Mouse (Mus musculus): Measurements from ENCODE around the gene Ndufaf8. TPM values are rescaled to one million over a fixed set of nuclear protein-coding genes. Genes with fewer than 3 reads are reported as not detected.

The Ndufaf8 gene
- total and polyA plus RNA-seq, 2 experiments, result 13.7 to 55.4 TPM

GRCm38 (mm10) chr11:120117626-120118025, 18.9 kb downstream of the Ndufaf8 start:
- no peak for TF ChIP-seq POLR2A (IDR thresholded peaks at IDR 0.05; ENCODE audit: extremely low read depth, insufficient read depth, low read length)
- TF ChIP-seq CTCF (IDR thresholded peaks at IDR 0.05; ENCODE audit: low read depth, low read length), result no peak
- H3K36me3 ChIP-seq (ENCODE audit: control insufficient read depth, insufficient read depth, low read length), result peaks cover 2% of the 10 kb centered on the region; the same call in 1 of the 2 replicates
- H3K27me3 ChIP-seq (ENCODE audit: control insufficient read depth, insufficient read depth, low read length), result no peaks in the 10 kb centered on the region
- H3K4me3 ChIP-seq (ENCODE audit: insufficient read depth, low read depth, low read length), result no peak overlapping the region
- 85% methylated on average over 2 of the region's 2 CpGs for WGBS
- no peak overlapping the region for H3K9ac ChIP-seq (ENCODE audit: low read depth, low read length)
- H3K27ac ChIP-seq (replicated peaks; ENCODE audit: insufficient read depth, low read depth, low read length), result no peak overlapping the region
- DNase-seq (ENCODE audit: extremely low read depth, low read depth, low spot score), result no peak
- no peaks in the 10 kb centered on the region for H3K79me2 ChIP-seq (ENCODE audit: control insufficient read depth, insufficient read depth, low read length)
- no peaks in the 10 kb centered on the region for H3K4me1 ChIP-seq (ENCODE audit: control insufficient read depth, insufficient read depth, low read length)

- H3K36me3 ChIP-seq (ENCODE audit: control insufficient read depth, insufficient read depth, low read length), result peaks cover 2% of the 10 kb centered on the region; the same call in 1 of the 2 replicates
- no peak overlapping the region for H3K27ac ChIP-seq (replicated peaks; ENCODE audit: insufficient read depth, low read depth, low read length)
- WGBS, result 97% methylated on average over 7 of the region's 7 CpGs
- DNase-seq (ENCODE audit: extremely low read depth, low read depth, low spot score), result no peak
- H3K4me1 ChIP-seq (ENCODE audit: control insufficient read depth, insufficient read depth, low read length), result no peaks in the 10 kb centered on the region
- no peak for TF ChIP-seq CTCF (IDR thresholded peaks at IDR 0.05; ENCODE audit: low read depth, low read length)
- TF ChIP-seq POLR2A (IDR thresholded peaks at IDR 0.05; ENCODE audit: extremely low read depth, insufficient read depth, low read length), result no peak
- H3K9ac ChIP-seq (ENCODE audit: low read depth, low read length), result no peak overlapping the region
- no peaks in the 10 kb centered on the region for H3K79me2 ChIP-seq (ENCODE audit: control insufficient read depth, insufficient read depth, low read length)
- no peaks in the 10 kb centered on the region for H3K27me3 ChIP-seq (ENCODE audit: control insufficient read depth, insufficient read depth, low read length)
- H3K4me3 ChIP-seq (ENCODE audit: insufficient read depth, low read depth, low read length), result no peak overlapping the region
Observed at GRCm38 (mm10) chr11:120119108-120119507, 20.4 kb downstream of the Ndufaf8 start.

- H3K36me3 ChIP-seq (ENCODE audit: control insufficient read depth, insufficient read depth, low read length), result peaks cover 5% of the 10 kb centered on the region; the same call in 1 of the 2 replicates
Observed at GRCm38 (mm10) chr11:120119936-120120541, 21.3 kb downstream of the Ndufaf8 start.

GRCm38 (mm10) chr11:120120642-120121420, 22.1 kb downstream of the Ndufaf8 start:
- Histone ChIP-seq H3K9ac (ENCODE audit: low read depth, low read length) (no peak overlapping the region), H3K79me2 (ENCODE audit: control insufficient read depth, insufficient read depth, low read length) (no peaks in the 10 kb centered on the region), H3K4me1 (ENCODE audit: control insufficient read depth, insufficient read depth, low read length) (no peaks in the 10 kb centered on the region), H3K27me3 (ENCODE audit: control insufficient read depth, insufficient read depth, low read length) (no peaks in the 10 kb centered on the region), H3K27ac (replicated peaks; ENCODE audit: insufficient read depth, low read depth, low read length) (no peak overlapping the region), H3K4me3 (ENCODE audit: insufficient read depth, low read depth, low read length) (no peak overlapping the region), H3K36me3 (ENCODE audit: control insufficient read depth, insufficient read depth, low read length) (peaks cover 5% of the 10 kb centered on the region; the same call in 1 of the 2 replicates)
- peak; percentile 21 for DNase-seq (ENCODE audit: extremely low read depth, low read depth, low spot score)
- peak; percentile 70 for TF ChIP-seq CTCF (IDR thresholded peaks at IDR 0.05; ENCODE audit: low read depth, low read length)
- no peak for TF ChIP-seq POLR2A (IDR thresholded peaks at IDR 0.05; ENCODE audit: extremely low read depth, insufficient read depth, low read length)
- WGBS, result 84% methylated on average over 17 of the region's 17 CpGs

More at GRCm38 (mm10) chr11:120119936-120120541, 21.3 kb downstream of the Ndufaf8 start:
- Histone ChIP-seq H3K27me3 (ENCODE audit: control insufficient read depth, insufficient read depth, low read length) (no peaks in the 10 kb centered on the region), H3K4me3 (ENCODE audit: insufficient read depth, low read depth, low read length) (no peak overlapping the region), H3K4me1 (ENCODE audit: control insufficient read depth, insufficient read depth, low read length) (no peaks in the 10 kb centered on the region), H3K9ac (ENCODE audit: low read depth, low read length) (no peak overlapping the region), H3K79me2 (ENCODE audit: control insufficient read depth, insufficient read depth, low read length) (no peaks in the 10 kb centered on the region), H3K27ac (replicated peaks; ENCODE audit: insufficient read depth, low read depth, low read length) (no peak overlapping the region)
- no peak for DNase-seq (ENCODE audit: extremely low read depth, low read depth, low spot score)
- TF ChIP-seq POLR2A (IDR thresholded peaks at IDR 0.05; ENCODE audit: extremely low read depth, insufficient read depth, low read length) (no peak), CTCF (IDR thresholded peaks at IDR 0.05; ENCODE audit: low read depth, low read length) (no peak)
- 80% methylated on average over 10 of the region's 10 CpGs for WGBS

- no peaks in the 10 kb centered on the region for H3K79me2 ChIP-seq (ENCODE audit: control insufficient read depth, insufficient read depth, low read length)
- 86% methylated on average over 12 of the region's 12 CpGs for WGBS
- no peaks in the 10 kb centered on the region for H3K4me1 ChIP-seq (ENCODE audit: control insufficient read depth, insufficient read depth, low read length)
- H3K36me3 ChIP-seq (ENCODE audit: control insufficient read depth, insufficient read depth, low read length), result peaks cover 8% of the 10 kb centered on the region; the same call in 1 of the 2 replicates
- DNase-seq (ENCODE audit: extremely low read depth, low read depth, low spot score), result no peak
- no peak for TF ChIP-seq POLR2A (IDR thresholded peaks at IDR 0.05; ENCODE audit: extremely low read depth, insufficient read depth, low read length)
- H3K9ac ChIP-seq (ENCODE audit: low read depth, low read length), result no peak overlapping the region
- no peak overlapping the region for H3K27ac ChIP-seq (replicated peaks; ENCODE audit: insufficient read depth, low read depth, low read length)
- no peaks in the 10 kb centered on the region for H3K27me3 ChIP-seq (ENCODE audit: control insufficient read depth, insufficient read depth, low read length)
- no peak overlapping the region for H3K4me3 ChIP-seq (ENCODE audit: insufficient read depth, low read depth, low read length)
Observed at GRCm38 (mm10) chr11:120122126-120122525, 23.4 kb downstream of the Ndufaf8 start.
